Mouse (Mus musculus) heart, embryonic 11.5 days (tissue): ENCODE measurements at regions not wholly inside any gene's neighbourhood (a gene's known extent, or its start where the extent isn't known, plus 50 kb on each side); places are given as distances from the start of the nearest gene placed in this dataset.

Source experiments
- ATAC-seq: fragments of 200-750 bp; cut with Nextera tagmentation; replicated peaks from 2 replicates; pipeline ENCODE4 v1.8.0; 2017; ENCODE audit warnings: moderate library complexity; ENCODE audit not compliant: insufficient number of reproducible peaks, low FRiP score, low TSS enrichment
- H3K27ac ChIP-seq: fragments of 300-500 bp; sonication (generic); 2 replicates; pipeline ENCODE4 v1.5.1; 2014; ENCODE audit warnings: mild to moderate bottlenecking, low read depth, low read length
- H3K27me3 ChIP-seq: fragments of 300-500 bp; sonication (generic); 2 replicates; pipeline ENCODE4 v1.6.1; 2014; ENCODE audit warnings: mild to moderate bottlenecking, low read length, mixed read lengths; ENCODE audit not compliant: control insufficient read depth, insufficient read depth
- H3K36me3 ChIP-seq: fragments of 300-500 bp; sonication (generic); 2 replicates; pipeline ENCODE4 v1.6.1; 2014; ENCODE audit warnings: mild to moderate bottlenecking, low read length, moderate library complexity, mixed read lengths; ENCODE audit not compliant: control insufficient read depth, insufficient read depth
- H3K4me1 ChIP-seq: fragments of 300-500 bp; sonication (generic); 2 replicates; pipeline ENCODE4 v1.6.1; 2014; ENCODE audit warnings: low read length; ENCODE audit not compliant: control insufficient read depth, insufficient read depth
- H3K4me2 ChIP-seq: fragments of 300-500 bp; sonication (generic); 2 replicates; pipeline ENCODE4 v1.6.1; 2014; ENCODE audit warnings: mild to moderate bottlenecking, moderate library complexity
- H3K4me3 ChIP-seq: fragments of 300-500 bp; sonication (generic); 2 replicates; pipeline ENCODE4 v1.5.1; 2014; ENCODE audit warnings: low read depth, low read length
- H3K9ac ChIP-seq: fragments of 300-500 bp; sonication (generic); 2 replicates; pipeline ENCODE4 v1.6.1; 2014; ENCODE audit warnings: mild to moderate bottlenecking, low read depth, low read length, moderate library complexity
- H3K9me3 ChIP-seq: fragments of 300-500 bp; sonication (generic); replicated peaks from 2 replicates; pipeline ENCODE4 v1.6.1; 2016; ENCODE audit warnings: low read length; ENCODE audit not compliant: control insufficient read depth
- WGBS: fragments of 180-500 bp; shearing (Covaris S2); extraction: QIAGEN DNeasy Blood & Tissue Kit; methylation state at CpG from one replicate; pipeline ENCODE4 v1.1.7; 2014; ENCODE audit not compliant: insufficient replicate concordance; 5-methylcytosine and 5-hydroxymethylcytosine counted together

DNA sequence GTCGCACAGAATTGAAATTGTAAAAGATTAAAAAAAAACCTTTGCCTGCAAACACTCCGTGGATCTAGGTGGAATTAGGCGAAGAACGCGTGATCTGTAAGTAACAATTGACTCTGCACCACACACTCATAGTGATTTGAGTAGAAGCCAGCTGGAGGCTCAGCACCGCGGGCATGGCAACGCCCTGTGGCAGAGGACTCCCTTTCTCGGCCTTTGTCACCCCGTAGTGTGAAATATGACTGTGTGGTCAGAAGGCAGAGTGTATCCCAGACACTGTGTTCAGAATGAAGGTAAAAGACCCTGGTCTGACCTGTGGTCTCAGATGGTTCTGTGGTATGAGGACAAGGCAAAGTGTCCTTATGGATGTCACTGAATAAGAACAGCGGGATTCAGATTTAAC is 183.0 kb upstream of the Zpld1 start:
- Histone ChIP-seq H3K9me3 (no peaks in the 10 kb centered on the region), H3K27ac (no peak overlapping the region), H3K4me2 (no peak overlapping the region), H3K4me3 (no peak overlapping the region), H3K4me1 (no peaks in the 10 kb centered on the region), H3K36me3 (no peaks in the 10 kb centered on the region), H3K27me3 (no peaks in the 10 kb centered on the region), H3K9ac (no peak overlapping the region)
- WGBS: 83% methylated on average over 11 of the region's 11 CpGs
- no peak for ATAC-seq

DNA sequence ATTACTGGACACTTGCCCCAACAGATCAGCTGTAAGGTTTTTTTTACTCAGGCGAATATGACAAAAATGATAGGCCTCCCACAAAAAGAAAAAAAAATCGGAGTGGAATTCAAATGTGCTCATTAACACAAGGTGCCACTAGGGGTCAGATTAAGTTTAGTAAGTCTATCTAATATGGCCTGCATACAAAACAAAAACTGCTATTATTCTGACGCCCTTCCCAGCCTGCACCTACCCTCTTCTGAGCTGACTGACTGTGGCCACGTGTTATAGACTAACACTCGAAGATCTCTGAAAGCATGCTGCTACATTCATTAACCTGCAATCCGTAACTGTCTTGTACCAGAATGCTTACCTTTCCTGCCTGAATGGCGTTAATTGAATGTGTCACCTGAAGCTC is 182.5 kb upstream of the Zpld1 start:
- Histone ChIP-seq H3K4me1 (no peaks in the 10 kb centered on the region), H3K27me3 (no peaks in the 10 kb centered on the region), H3K9ac (no peak overlapping the region), H3K4me2 (no peak overlapping the region), H3K4me3 (no peak overlapping the region), H3K36me3 (no peaks in the 10 kb centered on the region), H3K9me3 (no peaks in the 10 kb centered on the region), H3K27ac (no peak overlapping the region)
- 58% methylated on average over 7 of the region's 7 CpGs for WGBS
- ATAC-seq: no peak

DNA sequence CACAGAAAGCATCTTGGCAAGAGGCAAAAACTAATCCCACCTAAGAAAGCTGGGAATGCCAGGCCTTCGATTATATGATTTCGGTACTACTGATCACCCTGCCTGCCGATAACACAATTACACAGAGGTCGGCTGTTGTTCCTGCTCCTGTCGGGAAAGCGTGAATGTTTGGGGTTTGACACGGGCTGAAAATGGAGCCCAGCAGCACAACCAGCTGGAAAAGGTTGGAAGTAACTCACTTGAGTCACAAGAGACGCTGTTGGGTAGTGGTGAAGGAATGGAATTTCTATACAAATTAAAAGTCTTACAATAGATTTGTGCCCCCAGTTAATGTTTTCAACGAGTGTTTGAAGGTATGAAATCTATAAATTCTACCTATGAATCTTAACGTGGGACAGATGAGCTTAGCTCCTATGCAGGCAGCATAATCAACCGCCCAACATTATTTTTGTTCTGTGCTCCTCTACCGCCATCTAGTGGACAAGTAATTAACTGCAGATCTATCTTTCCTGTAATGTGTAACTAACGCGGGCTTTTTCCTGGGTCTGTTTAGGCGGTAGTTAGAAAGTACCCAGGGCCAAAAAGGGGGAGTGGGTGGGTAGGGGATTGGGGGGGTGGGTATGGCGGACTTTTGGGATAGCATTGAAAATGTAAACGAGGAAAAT is 178.9 kb upstream of the Zpld1 start:
- no peaks in the 10 kb centered on the region for H3K4me1 ChIP-seq
- no peak overlapping the region for H3K4me3 ChIP-seq
- no peak for ATAC-seq
- WGBS: 28% methylated on average over 17 of the region's 17 CpGs
- no peaks in the 10 kb centered on the region for H3K9me3 ChIP-seq
- no peak overlapping the region for H3K4me2 ChIP-seq
- H3K36me3 ChIP-seq: no peaks in the 10 kb centered on the region
- no peak overlapping the region for H3K27ac ChIP-seq
- H3K27me3 ChIP-seq: no peaks in the 10 kb centered on the region
- no peak overlapping the region for H3K9ac ChIP-seq

DNA sequence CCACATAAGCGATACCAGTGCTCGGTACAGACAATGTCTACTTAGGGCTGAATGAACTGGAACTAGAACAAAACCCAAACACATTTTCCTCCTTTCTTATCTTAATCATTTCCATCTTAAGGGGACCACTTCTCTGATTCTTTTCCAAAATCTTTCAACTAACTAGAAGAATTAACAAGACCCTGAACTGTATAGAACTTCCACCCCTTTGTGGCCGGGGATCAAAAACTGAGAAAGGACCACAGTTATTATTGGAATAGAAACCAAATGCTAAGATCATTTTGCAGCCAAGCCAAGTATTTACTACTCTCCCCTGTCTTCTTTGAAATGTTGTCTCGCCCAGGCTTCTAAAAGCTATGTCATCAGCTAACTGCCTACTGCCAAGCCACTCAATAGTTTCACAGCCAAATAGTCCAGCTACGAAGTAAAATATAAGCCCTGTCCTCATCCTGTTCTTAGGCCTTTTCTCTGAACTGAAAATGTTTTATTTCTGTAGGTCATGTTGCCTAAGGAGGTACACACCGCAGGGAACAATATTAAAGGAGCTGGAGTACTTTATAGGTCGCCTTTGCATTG is 177.3 kb upstream of the Zpld1 start:
- Histone ChIP-seq H3K27me3 (no peaks in the 10 kb centered on the region), H3K4me1 (no peaks in the 10 kb centered on the region), H3K36me3 (no peaks in the 10 kb centered on the region), H3K9ac (no peak overlapping the region), H3K27ac (no peak overlapping the region), H3K9me3 (no peaks in the 10 kb centered on the region), H3K4me2 (no peak overlapping the region), H3K4me3 (no peak overlapping the region)
- no peak for ATAC-seq
- 80% methylated on average over 7 of the region's 7 CpGs for WGBS

DNA sequence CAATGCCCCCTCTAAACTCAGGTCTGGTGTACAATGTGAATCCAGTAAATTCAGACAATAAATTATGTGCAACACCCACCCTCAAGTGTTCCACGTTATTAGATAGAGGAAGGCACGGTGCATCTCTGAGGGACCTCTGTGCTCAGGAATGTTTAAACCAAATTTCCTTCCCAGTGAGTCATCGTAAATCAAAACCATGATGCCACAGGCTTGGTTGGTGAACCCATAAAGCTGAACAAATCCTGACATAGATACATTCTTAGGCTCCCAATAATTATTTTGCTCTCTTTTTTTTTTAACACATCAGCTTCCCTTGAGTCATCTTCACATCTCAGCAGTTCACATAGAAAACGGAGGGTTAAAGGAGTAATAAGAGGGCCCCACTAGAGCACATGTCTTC is 173.6 kb upstream of the Zpld1 start:
- no peaks in the 10 kb centered on the region for H3K36me3 ChIP-seq
- no peak overlapping the region for H3K4me2 ChIP-seq
- H3K9ac ChIP-seq: no peak overlapping the region
- H3K27ac ChIP-seq: no peak overlapping the region
- WGBS: 71% methylated on average over 4 of the region's 4 CpGs
- H3K27me3 ChIP-seq: no peaks in the 10 kb centered on the region
- no peak for ATAC-seq
- no peak overlapping the region for H3K4me3 ChIP-seq
- H3K4me1 ChIP-seq: no peaks in the 10 kb centered on the region
- no peaks in the 10 kb centered on the region for H3K9me3 ChIP-seq

DNA sequence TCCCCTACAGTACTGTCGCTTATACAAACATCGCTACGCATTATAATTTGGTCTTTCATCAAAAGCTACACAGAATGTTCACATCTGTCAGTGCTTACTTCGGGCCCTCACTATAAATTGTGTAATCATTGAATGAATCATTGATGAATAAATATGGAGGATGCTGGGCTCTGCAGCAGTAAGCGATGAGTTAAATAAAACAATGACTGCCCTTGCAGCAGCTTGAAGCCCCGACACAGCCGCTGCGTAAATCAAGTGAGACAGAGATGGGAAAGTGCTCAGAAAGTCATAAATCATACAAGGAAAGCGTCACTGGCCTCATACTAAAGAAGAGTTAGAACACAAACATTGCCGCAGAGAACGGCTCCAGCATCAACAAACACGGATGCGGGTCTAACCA is 172.9 kb upstream of the Zpld1 start:
- ATAC-seq: no peak
- H3K9ac ChIP-seq: no peak overlapping the region
- no peaks in the 10 kb centered on the region for H3K36me3 ChIP-seq
- H3K4me1 ChIP-seq: no peaks in the 10 kb centered on the region
- no peak overlapping the region for H3K27ac ChIP-seq
- WGBS: 73% methylated on average over 13 of the region's 13 CpGs
- no peaks in the 10 kb centered on the region for H3K27me3 ChIP-seq
- H3K9me3 ChIP-seq: no peaks in the 10 kb centered on the region
- H3K4me3 ChIP-seq: no peak overlapping the region
- H3K4me2 ChIP-seq: no peak overlapping the region

DNA sequence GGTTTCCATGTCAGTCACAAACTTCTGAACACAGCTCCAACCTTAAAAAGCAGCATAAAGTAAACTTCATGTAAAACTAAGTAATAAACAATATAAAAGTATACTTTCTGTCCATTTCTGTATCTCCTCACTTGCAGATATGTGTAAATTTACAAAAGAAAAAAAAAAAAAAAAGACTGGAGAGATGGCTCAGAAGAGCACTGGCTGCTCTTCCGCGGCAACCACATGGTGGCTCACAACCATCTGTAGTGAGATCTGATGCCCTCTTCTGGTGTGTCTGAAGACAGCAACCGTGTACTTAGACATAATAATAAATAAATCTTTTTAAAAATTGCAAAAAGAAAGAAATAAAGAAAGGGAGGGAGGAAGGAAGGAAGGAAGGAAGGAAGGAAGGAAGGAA is 171.9 kb upstream of the Zpld1 start:
- 71% methylated on average over 3 of the region's 3 CpGs for WGBS

DNA sequence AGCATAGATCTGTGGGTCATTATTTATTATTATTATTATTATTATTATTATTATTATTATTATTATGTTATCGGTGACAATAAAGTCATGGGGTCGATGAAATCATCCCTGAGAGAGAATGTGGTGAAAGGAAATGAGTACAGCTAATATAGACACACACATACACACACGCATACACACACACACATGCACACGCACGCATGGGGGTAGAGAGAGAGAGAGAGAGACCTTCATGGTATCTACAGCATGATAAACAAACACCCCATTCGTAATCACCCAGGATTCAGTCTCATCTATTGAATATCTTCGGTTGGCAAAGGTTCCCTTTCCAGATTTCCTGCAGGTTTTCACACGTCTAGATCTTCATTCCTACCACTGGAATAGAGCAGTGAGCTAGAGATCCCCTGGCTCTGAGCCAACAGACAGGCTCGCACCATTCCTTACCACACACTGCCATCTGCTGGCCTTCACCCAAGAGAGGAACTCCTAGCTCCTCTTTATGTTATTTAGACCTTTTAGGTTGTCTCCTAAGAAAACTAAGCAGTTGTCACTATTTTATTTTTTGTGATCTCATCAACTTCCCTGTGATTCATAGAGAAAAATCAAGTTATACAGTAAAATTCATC is 171.2 kb upstream of the Zpld1 start:
- H3K9ac ChIP-seq: no peak overlapping the region
- 46% methylated on average over 9 of the region's 9 CpGs for WGBS
- no peaks in the 10 kb centered on the region for H3K4me1 ChIP-seq
- H3K4me3 ChIP-seq: no peak overlapping the region
- no peak overlapping the region for H3K4me2 ChIP-seq
- no peaks in the 10 kb centered on the region for H3K27me3 ChIP-seq
- no peaks in the 10 kb centered on the region for H3K9me3 ChIP-seq
- no peak overlapping the region for H3K27ac ChIP-seq
- H3K36me3 ChIP-seq: no peaks in the 10 kb centered on the region
- peak; percentile 42; the same call in 1 of the 2 replicates for ATAC-seq

More for the DNA sequence above, 171.9 kb upstream of the Zpld1 start:
- no peak for ATAC-seq
- H3K9ac ChIP-seq: no peak overlapping the region
- no peaks in the 10 kb centered on the region for H3K36me3 ChIP-seq
- no peak overlapping the region for H3K27ac ChIP-seq
- no peak overlapping the region for H3K4me3 ChIP-seq
- no peaks in the 10 kb centered on the region for H3K4me1 ChIP-seq
- H3K27me3 ChIP-seq: no peaks in the 10 kb centered on the region
- H3K9me3 ChIP-seq: no peaks in the 10 kb centered on the region
- H3K4me2 ChIP-seq: no peak overlapping the region

DNA sequence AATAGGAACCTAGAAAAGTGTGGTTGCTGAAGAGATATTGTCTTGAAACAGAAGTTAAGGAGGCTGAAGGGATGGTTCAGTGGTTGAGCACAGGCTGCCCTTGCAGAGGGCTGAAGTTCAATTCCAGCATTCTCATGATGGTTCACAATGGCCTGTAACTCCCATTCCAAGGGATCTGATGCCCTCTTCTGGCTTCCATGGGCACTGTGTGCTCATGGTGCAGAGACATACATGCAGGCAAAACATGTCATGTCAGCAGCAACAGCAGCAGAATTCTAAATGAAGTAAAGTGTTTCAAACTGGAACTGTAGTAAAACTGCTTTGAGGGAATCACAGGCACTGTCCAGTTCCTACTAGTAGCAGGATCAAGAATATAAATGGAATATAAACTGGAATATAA is 162.7 kb upstream of the Zpld1 start:
- no peak overlapping the region for H3K4me3 ChIP-seq
- H3K27me3 ChIP-seq: no peaks in the 10 kb centered on the region
- no peak overlapping the region for H3K27ac ChIP-seq
- H3K9ac ChIP-seq: no peak overlapping the region
- ATAC-seq: no peak
- H3K4me2 ChIP-seq: no peak overlapping the region
- H3K9me3 ChIP-seq: no peaks in the 10 kb centered on the region
- no peaks in the 10 kb centered on the region for H3K36me3 ChIP-seq
- H3K4me1 ChIP-seq: no peaks in the 10 kb centered on the region
